Mouse (Mus musculus): ENCODE measurements at regions not wholly inside any gene's neighbourhood (a gene's known extent, or its start where the extent isn't known, plus 50 kb on each side); places are given as distances from the start of the nearest gene placed in this dataset.

- H3K36me3 ChIP-seq (ENCODE audit: control insufficient read depth in 1 of 2, insufficient read depth in 2 of 2, low read length in 2 of 2), result no peaks in the 10 kb centered on the region
- H3K4me3 ChIP-seq (ENCODE audit: control insufficient read depth in 1 of 2, insufficient read depth in 1 of 2, low read depth in 2 of 2, low read length in 2 of 2), result no peak overlapping the region
- no peak overlapping the region for H3K27ac ChIP-seq (ENCODE audit: control insufficient read depth, low read depth, low read length)
- DNase-seq (ENCODE audit: low read depth, low spot score), result no peak
- no peak overlapping the region for H3K9ac ChIP-seq (ENCODE audit: control insufficient read depth, low read depth, low read length, poor library complexity, severe bottlenecking)
- H3K4me1 ChIP-seq (ENCODE audit: control insufficient read depth in 1 of 2, insufficient read depth in 2 of 2, low read length in 2 of 2), result no peaks in the 10 kb centered on the region
- H3K9me3 ChIP-seq (replicated peaks; ENCODE audit: insufficient read depth, low read length), result no peaks in the 10 kb centered on the region
- TF ChIP-seq BHLHE40 (IDR thresholded peaks at IDR 0.05; ENCODE audit: borderline replicate concordance, low read depth, low read length), result no peak
- no peak for TF ChIP-seq GATA1 (IDR thresholded peaks at IDR 0.05; ENCODE audit: low read depth, low read length)
- no peak for TF ChIP-seq TCF12 (IDR thresholded peaks at IDR 0.05; ENCODE audit: low read depth, low read length)
- no peak for TF ChIP-seq MAZ (IDR thresholded peaks at IDR 0.05; ENCODE audit: low read depth, low read length)
- no peak for TF ChIP-seq MYB (IDR thresholded peaks at IDR 0.05; ENCODE audit: low read depth, low read length)
- TF ChIP-seq RAD21 (IDR thresholded peaks at IDR 0.05; ENCODE audit: low read depth, low read length), result no peak
- TF ChIP-seq JUND (IDR thresholded peaks at IDR 0.05; ENCODE audit: low read depth, low read length), result no peak
- no peak for TF ChIP-seq ELF1 (IDR thresholded peaks at IDR 0.05; ENCODE audit: low read depth, low read length)
- TF ChIP-seq SMC3 (IDR thresholded peaks at IDR 0.05; ENCODE audit: low read depth, low read length), result no peak
- no peak for TF ChIP-seq E2F4 (IDR thresholded peaks at IDR 0.05; ENCODE audit: borderline replicate concordance, low read depth, low read length)
- no peak for TF ChIP-seq ZC3H11A (IDR thresholded peaks at IDR 0.05; ENCODE audit: low read depth, low read length)
- no peak for TF ChIP-seq POLR2AphosphoS2 (IDR thresholded peaks at IDR 0.05; ENCODE audit: low read length)
- no peak for TF ChIP-seq MAX (IDR thresholded peaks at IDR 0.05; ENCODE audit: low read length)
- no peak for TF ChIP-seq ZMIZ1 (IDR thresholded peaks at IDR 0.05; ENCODE audit: low read depth, low read length)
- TF ChIP-seq ZNF384 (IDR thresholded peaks at IDR 0.05; ENCODE audit: low read depth, low read length), result no peak
- no peak for TF ChIP-seq ETS1 (IDR thresholded peaks at IDR 0.05; ENCODE audit: low read depth, low read length)
- no peak for TF ChIP-seq POLR2AphosphoS5 (IDR thresholded peaks at IDR 0.05; ENCODE audit: borderline replicate concordance, low read depth, low read length)
- no peak for TF ChIP-seq ZKSCAN1 (IDR thresholded peaks at IDR 0.05; ENCODE audit: low read depth, low read length)
- no peaks in the 10 kb centered on the region for H3K79me2 ChIP-seq (ENCODE audit: control insufficient read depth, insufficient read depth, low read length, poor library complexity)
- H3K27me3 ChIP-seq (ENCODE audit: control insufficient read depth in 1 of 2, insufficient read depth in 2 of 2, low read length in 2 of 2), result no peaks in the 10 kb centered on the region; a peak in 1 of 4 replicates
These were observed 73.6 kb upstream of the Arhgap18 start for GRCm38 (mm10) chr10:26679500-26680227.

GRCm38 (mm10) chr10:26694761-26695160 is 58.5 kb upstream of the Arhgap18 start:
- no peak overlapping the region for H3K9ac ChIP-seq (ENCODE audit: control insufficient read depth, low read depth, low read length, poor library complexity, severe bottlenecking)
- H3K4me3 ChIP-seq (ENCODE audit: control insufficient read depth in 1 of 2, insufficient read depth in 1 of 2, low read depth in 2 of 2, low read length in 2 of 2), result no peak overlapping the region
- no peak for TF ChIP-seq ZNF384 (IDR thresholded peaks at IDR 0.05; ENCODE audit: low read depth, low read length)
- no peak for TF ChIP-seq ZC3H11A (IDR thresholded peaks at IDR 0.05; ENCODE audit: low read depth, low read length)
- TF ChIP-seq POLR2A (IDR thresholded peaks at IDR 0.05; ENCODE audit: control insufficient read depth in 1 of 2, insufficient read depth in 1 of 2, low read depth in 1 of 2, low read length in 2 of 2, poor library complexity in 1 of 2), result no peak
- TF ChIP-seq MEF2A (IDR thresholded peaks at IDR 0.05; ENCODE audit: extremely low read depth, insufficient replicate concordance, low read depth, low read length, poor library complexity, severe bottlenecking), result no peak
- no peak for TF ChIP-seq TCF12 (IDR thresholded peaks at IDR 0.05; ENCODE audit: low read depth, low read length)
- no peak for TF ChIP-seq SMC3 (IDR thresholded peaks at IDR 0.05; ENCODE audit: low read depth, low read length)
- TF ChIP-seq HCFC1 (IDR thresholded peaks at IDR 0.05; ENCODE audit: low read depth, low read length), result no peak
- TF ChIP-seq NELFE (IDR thresholded peaks at IDR 0.05; ENCODE audit: low read depth, low read length), result no peak
- no peak for TF ChIP-seq JUND (IDR thresholded peaks at IDR 0.05; ENCODE audit: low read depth, low read length)
- TF ChIP-seq MYC (IDR thresholded peaks at IDR 0.05; ENCODE audit: low read depth, low read length), result no peak
- TF ChIP-seq RCOR1 (IDR thresholded peaks at IDR 0.05; ENCODE audit: low read depth, low read length), result no peak
- no peak for TF ChIP-seq ETS1 (IDR thresholded peaks at IDR 0.05; ENCODE audit: low read depth, low read length)
- no peaks in the 10 kb centered on the region for H3K79me2 ChIP-seq (ENCODE audit: control insufficient read depth, insufficient read depth, low read length, poor library complexity)
- H3K27me3 ChIP-seq (ENCODE audit: control insufficient read depth in 1 of 2, insufficient read depth in 2 of 2, low read length in 2 of 2), result peaks cover 0 to 3% of the 10 kb centered on the region in 2 experiments; a peak in 2 of 4 replicates
- no peaks in the 10 kb centered on the region for H3K9me3 ChIP-seq (replicated peaks; ENCODE audit: insufficient read depth, low read length)
- H3K36me3 ChIP-seq (ENCODE audit: control insufficient read depth in 1 of 2, insufficient read depth in 2 of 2, low read length in 2 of 2), result no peaks in the 10 kb centered on the region
- no peak for DNase-seq (ENCODE audit: low read depth, low spot score)
- no peaks in the 10 kb centered on the region for H3K4me1 ChIP-seq (ENCODE audit: control insufficient read depth in 1 of 2, insufficient read depth in 2 of 2, low read length in 2 of 2)
- H3K27ac ChIP-seq (ENCODE audit: control insufficient read depth, low read depth, low read length), result no peak overlapping the region

All from MEL (cell line).